Mouse (Mus musculus) liver, adult (tissue): ENCODE data around the gene Krt7.

Experiments used
- GATA4 ChIP-seq: IDR thresholded peaks from 2 replicates; pipeline ENCODE4 v1.6.1; 2014; ENCODE audit warnings: mild to moderate bottlenecking, low read length; ENCODE audit not compliant: insufficient replicate concordance

Krt7 gene

DNA sequence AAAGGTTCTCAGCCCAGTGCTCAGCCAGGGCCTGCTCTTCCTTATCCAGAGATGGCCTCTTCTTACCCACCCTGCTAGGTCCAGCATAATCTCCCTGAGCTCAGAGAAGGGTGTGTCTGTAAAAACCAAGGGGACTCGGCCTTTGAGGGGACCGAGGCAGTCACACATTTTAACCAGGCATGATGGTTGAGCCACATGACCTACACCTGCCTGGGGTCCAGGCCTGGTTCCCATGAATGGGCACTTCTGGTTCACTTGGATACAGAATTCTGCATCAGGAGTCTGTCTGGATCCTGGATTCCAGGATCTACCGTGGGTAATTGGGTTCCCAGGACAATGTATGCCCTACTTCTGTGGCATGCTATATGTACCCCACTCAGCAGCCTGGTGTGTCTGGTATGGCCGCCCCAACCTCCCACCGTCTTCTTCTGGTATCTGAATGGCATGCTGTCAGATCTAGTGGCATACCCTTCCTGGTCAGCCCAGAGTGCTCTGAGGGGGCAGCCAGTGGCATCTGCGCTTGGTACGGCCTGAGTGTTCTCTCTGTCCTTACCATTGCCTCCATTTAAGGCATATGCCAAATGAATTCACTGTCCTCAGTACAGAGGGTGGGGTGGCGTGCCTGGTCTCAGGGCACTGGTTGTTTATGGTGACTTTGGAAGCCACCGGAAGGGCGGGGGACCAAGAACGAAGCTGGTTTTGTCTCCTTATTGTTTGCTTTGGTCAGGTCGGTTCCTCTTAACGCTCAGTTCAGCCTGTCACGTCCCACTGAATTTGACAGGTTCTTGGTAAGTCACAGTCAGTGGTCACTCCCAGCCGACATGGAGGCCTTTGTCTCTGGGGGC is 39.5 kb upstream of the Krt7 start:
- no peak for TF ChIP-seq GATA4

DNA sequence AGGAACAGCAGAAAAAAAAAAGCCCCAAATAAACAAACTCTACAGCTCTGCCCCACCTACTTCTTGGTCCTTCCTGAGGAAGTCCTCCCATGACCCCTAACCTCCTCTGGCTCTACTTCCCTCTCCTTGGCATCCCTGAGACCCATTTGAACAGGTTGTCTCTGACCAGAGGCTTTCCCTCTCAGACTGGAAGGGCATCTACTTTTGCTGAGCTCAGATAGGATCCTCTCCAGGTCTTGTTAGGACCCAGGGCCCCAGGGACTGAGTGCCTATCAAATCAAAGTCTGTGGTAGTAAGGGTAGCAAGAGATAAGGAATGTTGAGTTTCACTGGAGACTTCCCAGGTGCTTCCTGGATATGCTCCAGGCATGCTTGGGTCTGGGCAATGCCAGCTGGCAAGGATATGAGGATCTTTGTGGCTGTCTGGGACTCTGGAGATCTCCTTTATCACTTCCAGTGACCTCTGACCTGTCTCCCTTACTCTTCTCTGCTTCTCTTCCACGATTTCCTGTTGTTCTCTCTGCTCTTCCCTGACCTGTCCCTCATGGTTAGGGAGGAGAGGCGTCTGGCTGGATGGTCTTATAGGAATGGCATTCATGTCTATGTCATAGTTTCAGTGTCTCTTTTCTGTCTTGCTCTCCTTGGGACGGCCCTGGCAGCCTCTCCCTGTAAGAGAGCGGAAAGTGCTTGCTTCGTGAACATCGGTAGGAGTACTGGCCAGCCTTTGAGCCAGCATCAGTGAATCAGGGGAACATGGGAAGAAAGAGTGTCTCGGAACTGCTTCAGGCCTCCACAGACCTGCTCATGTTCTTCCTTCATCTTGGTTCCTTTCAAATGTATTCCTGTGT is 38.5 kb upstream of the Krt7 start:
- no peak for TF ChIP-seq GATA4

GRCm38 (mm10) chr15:101373286-101373898 is 37.5 kb upstream of the Krt7 start:
- no peak for TF ChIP-seq GATA4

GRCm38 (mm10) chr15:101374879-101375278 is 36.0 kb upstream of the Krt7 start:
- TF ChIP-seq GATA4: no peak

DNA sequence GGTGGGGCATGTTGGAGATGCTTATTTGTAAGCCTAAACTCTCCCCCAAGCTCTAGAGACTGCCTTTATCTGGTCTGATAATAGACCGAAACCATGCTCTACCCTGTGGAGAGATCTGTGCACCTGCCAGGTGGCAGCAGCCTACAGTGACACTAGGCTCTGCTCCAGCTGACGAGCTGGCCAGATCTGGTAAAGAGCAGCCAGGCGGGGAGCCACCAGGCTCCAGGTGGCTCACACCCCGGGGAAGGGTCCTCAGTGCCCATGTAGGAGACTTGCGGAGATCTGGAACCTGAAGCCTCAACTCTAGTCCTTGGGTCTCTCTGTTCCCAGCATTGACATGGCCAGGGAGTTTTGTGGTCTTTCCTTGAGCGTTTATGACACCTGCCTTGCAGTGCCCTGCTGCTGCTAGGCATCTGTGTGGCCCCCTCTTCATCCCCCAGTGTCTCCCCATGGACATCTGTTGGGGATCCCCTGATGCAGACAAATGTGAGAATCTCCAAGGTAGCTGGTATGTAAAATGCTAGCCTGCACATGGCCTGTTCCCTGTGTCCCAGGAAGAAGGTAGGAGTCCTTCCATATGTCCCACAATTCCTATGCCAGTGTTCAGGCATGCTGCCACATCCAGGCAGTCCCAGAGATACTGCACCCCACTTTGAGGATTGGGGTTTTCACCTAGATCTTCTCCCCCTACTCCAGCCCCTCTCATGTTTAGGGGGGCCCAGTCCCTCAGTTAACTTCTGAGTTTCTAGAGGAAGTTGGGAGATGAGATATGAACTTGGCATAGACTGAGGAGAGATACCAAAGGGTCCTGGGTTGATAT is 34.7 kb upstream of the Krt7 start:
- no peak for TF ChIP-seq GATA4

- no peak for TF ChIP-seq GATA4
Observed at GRCm38 (mm10) chr15:101376776-101377061, 34.1 kb upstream of the Krt7 start.

GRCm38 (mm10) chr15:101378646-101379045 is 32.2 kb upstream of the Krt7 start:
- no peak for TF ChIP-seq GATA4

GRCm38 (mm10) chr15:101381758-101382157 is 29.1 kb upstream of the Krt7 start:
- no peak for TF ChIP-seq GATA4

- no peak for TF ChIP-seq GATA4
Observed at GRCm38 (mm10) chr15:101382811-101383210, 28.0 kb upstream of the Krt7 start.

- TF ChIP-seq GATA4: no peak
Observed at GRCm38 (mm10) chr15:101384610-101385009, 26.2 kb upstream of the Krt7 start.

DNA sequence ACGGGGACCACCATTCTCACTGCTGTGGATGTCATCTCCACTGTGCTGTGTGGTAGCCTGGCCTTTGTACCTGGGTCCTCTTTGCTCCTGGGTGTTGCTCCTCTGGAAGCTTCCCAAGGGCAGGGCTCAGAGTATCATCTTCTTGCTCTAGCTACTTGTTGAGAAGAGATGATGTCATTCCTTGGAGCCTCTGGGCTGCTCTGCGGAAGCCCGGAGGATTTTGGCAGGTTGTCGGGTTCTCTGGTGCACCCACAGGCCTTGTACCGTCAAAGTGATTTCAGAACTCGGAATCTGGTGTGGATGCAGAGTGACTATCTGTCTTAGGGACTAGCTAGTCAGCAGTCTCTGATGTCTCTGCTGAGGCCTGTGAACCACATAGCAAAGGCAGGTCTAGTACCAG is 25.8 kb upstream of the Krt7 start:
- no peak for TF ChIP-seq GATA4

- no peak for TF ChIP-seq GATA4
Observed at GRCm38 (mm10) chr15:101387176-101387575, 23.7 kb upstream of the Krt7 start.

- no peak for TF ChIP-seq GATA4
Observed at GRCm38 (mm10) chr15:101388034-101388541, 22.8 kb upstream of the Krt7 start.

DNA sequence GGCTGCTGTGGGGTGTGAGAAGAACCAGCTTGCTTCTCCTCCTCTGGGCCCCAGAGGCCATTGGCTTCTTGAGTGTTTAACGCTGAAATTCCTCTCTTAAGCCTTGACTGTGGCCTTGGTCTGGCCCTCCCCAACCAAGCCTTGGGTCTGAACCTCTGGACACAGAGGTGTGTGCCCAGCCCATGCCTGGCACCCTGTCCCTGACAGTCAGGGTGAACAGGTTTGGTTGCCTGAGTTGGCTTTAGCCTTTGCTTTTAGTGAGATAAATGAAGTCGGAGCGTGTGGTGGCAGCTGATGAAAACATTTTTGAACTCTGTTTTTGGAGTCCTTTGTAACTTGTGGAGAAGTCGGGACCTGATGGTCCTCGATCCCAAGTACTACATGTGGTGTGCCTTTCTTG is 20.6 kb upstream of the Krt7 start:
- no peak for TF ChIP-seq GATA4

DNA sequence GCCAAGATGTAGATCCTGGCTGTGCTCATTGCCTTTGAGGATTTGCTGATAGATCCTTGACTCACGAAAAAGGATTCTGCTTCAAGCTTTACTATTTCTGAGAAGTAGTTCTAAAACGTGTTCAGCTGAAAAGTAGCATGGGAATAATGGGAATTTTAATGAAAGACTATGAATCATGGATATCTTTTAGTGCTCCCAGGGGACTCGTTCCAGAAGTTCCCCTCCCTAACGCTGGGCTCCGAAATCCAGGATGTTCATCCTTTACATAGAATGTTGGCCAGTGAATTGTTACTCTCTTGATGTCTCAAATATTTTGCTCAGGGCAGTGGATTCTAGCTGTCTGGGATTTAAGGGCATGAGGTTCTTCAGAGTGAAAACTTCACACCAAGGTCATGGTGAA is 18.6 kb upstream of the Krt7 start:
- no peak for TF ChIP-seq GATA4

DNA sequence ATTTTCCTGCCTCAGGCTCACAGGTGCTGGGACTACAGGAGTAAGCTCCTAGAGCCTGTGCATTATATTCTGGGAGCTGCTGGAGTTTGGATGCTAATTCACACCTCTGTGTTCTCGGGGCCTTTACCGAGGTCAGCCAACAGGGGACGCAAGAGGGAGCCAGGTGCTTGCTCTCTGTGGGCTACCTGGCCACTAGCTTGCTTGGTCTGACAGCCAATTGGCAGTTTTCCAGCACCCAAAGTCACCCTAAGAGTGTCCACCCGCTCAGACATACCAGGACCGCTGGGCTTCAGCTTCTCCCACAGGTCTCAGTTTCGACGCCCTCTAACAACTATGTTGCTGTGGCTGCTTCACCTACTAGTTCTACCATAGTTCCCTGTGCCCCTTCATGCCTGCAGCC is 15.9 kb upstream of the Krt7 start:
- no peak for TF ChIP-seq GATA4

DNA sequence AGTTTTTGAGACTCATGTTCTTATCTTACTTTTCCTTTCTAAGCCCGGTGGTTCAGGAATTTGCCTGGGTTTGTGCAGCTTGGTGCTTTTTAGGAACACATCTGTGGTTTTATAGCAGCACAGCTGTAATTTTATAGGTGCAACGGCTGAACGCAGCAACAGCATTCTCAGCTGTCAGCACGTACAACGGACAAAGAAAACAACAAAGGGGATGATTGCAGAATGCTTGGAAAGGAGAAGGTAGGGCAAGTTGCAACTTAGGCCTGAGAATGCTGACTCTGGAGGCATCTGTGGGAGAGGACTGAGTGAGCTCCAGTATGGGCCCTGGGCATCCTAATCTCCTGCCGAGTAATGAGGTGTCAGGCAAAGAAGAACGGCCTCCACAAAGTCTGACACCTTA is 14.4 kb upstream of the Krt7 start:
- no peak for TF ChIP-seq GATA4
